Mouse (Mus musculus): ENCODE data around the gene Lhx2.

Lhx2 gene

DNA sequence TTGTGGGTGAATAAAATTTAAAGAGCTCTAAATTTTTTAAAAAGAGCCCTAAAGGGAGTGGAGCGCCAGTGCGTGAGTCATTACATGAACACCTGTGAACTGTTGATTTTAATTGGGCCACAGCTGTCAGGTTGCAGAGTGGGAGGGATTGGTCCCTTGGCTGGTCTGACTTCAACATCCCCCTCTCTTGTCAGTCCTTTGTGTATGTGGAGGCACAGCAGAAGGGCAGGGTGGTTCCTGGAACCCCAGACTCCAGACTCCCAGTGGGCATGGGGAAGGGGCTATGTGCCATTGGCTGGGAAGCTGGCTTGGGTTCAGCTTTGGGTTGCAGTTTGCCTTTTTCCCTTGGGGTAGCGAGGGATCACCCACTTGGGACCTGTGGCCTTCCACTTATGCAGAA lies 70.2 kb downstream of the Lhx2 start:
- no peak for DNase-seq (ENCODE audit: low spot score)

DNA sequence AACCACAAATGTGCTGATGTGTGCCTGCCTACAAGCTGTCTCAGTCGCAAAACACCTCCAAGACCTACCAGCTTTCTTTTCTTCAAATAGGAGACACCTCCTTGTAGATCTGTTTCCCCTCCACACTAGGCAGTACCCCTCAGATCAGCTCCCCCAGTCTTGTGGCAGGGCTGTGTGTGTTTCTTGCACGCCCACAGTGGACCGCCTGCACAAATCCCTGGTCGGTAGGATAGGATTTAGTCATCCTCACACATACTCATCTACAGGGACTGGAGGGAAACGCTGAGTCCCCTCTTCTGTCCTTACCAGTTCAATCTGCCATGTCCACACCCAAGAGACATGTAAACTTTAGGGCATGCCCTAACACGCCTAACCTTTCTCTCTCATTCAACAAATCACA lies 71.1 kb downstream of the Lhx2 start:
- DNase-seq (ENCODE audit: low spot score): no peak

DNA sequence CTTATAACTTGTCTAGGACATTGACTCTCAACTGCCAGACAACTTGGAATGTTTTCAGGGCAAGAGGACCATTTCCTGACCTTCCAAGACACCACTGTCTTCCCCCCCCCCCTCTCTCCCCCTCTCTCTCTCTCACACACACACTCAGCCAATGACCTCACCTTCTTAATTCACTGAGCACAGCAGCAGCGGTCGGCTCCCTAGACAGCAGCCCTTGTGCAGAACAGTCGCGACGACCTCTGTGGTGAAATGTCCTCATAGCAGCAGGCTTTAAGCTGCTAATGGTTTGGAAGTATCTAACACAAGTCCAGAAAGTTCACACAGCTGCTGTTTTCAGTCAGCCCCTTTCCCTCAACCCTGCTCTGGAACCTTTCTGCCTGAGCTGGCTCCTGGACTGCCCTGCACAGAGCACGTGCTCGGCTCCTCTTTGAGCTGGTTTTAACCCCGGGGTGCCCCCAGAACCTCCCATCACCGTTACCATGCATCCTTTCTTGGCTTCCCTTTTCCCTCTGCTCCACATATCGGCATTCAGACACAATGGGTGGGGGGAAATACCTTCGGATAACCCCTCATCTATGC lies 73.6 kb downstream of the Lhx2 start:
- peak; percentile 44 for DNase-seq (ENCODE audit: low spot score)

- peak; percentile 79 for DNase-seq (ENCODE audit: low spot score)
Observed at GRCm38 (mm10) chr2:38417970-38418369, 78.9 kb downstream of the Lhx2 start.

Measured in embryo, embryonic 10.5 days (tissue).